Mouse (Mus musculus): ENCODE data around the gene Itgb1bp2.

DNA sequence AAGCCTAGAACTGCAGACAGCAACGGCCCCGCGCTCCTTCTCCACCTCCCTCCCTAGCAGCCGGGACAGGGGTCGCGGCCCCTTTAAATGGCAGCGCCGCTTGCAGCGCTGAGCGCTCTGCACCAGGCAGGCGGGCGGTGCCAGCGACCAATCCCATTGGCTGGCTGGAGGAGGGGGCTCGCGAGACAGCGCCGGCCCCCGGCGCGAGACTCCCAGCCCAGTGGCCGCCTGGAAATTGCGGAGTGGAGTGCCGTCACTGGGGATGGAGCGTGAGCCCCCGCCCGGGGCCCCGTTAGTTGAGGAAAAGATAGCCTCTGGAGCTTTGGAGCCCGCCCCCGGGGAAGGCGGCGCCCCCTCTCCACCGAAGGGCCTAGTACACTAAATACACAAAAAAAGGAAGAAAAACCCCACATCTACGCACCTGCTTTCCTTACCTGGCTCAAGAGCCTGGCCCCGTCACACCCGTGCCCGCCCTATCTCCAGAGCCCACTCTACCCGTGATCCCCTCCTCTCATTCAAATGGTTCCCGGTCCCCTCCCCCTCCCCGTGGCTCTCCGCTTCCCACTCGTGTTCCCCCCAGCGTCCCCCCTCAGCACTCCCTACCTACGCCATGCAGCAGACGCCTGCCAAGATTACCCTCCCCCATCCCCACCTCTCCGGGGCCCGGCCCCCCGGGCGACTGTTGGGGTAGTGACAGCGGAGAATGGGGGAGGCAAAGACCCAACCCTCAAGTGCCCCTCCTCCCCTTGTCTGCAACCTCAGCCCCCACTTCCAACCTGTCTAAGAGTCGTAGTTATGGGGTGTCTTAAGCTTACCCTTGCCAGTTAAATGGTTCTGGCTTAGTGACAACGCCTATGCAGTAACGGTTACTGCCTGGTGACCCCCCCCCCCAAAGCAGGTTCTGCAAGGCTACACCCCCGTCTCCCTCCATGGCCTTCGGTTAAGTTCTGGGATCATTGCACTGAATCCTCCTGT, 28.9 kb upstream of the Itgb1bp2 start:
- TF ChIP-seq CTCF (IDR thresholded peaks at IDR 0.05; ENCODE audit: borderline replicate concordance, insufficient read depth, low read depth, low read length) (no peak), POLR2A (IDR thresholded peaks at IDR 0.05; ENCODE audit: borderline replicate concordance, insufficient read depth, low read length) (peak; percentile 39; the same call in 1 of the 2 replicates)
